Mouse (Mus musculus): Measurements from ENCODE around the gene Grik4.
A peak's percentile ranks its signal among the peaks of the same experiment; 100 is the strongest.

The Grik4 gene

GRCm38 (mm10) chr9:42898091-42898591 lies 46.2 kb downstream of the Grik4 start:
- DNase-seq (ENCODE audit: low spot score): no peak

- peak; percentile 9 for DNase-seq (ENCODE audit: low spot score)
Measured at GRCm38 (mm10) chr9:42897361-42898051, 46.8 kb downstream of the Grik4 start.

DNA sequence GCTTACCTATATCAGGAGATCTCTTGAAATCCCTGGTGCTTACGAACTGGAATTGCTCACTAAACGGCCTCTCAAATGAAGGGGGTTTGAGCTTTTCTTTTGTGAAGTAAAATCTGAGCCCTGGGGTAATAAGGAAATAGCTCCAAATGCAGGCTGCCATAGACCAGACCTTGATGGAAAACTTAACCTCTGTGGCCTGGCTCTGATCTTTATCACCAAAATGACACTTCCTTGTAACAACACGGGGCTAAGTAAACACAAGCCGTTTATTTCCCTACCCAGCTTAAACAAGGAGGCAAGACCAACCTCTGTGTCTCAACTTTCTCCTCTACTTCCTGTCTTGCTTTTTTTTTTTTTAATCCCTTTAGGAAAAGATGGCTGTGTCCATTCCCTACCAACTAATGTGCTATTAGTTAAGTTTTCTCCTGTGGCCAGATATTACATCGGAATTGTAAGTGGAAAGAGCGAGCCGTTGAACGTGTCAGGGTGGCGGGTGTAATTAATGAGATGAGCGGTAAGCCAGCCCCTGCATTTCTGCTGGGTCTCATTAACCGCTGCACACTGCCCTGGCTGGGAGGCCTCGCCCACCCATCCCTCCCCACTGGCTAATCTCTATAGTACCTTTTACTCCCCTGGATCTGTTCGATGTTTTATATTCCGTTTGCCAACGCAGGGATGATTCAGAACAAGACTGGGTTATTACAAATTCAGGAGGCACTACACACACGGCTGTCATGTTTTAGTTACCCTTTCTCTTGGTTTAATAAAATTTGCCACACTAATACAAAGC lies 47.7 kb downstream of the Grik4 start:
- no peak for DNase-seq (ENCODE audit: low spot score)

- DNase-seq (ENCODE audit: low spot score): no peak
Measured at GRCm38 (mm10) chr9:42892765-42893164, 51.5 kb downstream of the Grik4 start.

DNA sequence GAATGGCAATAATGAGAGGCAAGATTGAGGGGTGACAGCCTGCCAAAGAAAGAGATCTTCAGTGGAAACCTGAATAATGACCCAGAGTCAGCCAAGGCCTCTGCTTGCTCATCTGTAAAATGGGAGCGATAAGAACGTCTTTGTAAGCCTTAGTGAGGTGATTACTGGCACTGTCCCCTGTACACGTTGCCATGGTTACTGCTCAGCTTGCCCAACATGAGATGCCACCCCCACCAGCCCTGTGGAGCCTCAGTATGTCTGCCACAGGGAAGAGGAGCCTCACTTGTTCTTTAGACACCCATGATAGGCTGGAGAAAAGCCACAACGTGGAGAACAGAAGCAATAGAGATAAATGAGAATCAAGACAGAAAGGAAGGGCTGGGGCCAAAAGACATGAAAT lies 56.4 kb downstream of the Grik4 start:
- no peak for DNase-seq (ENCODE audit: low spot score)

DNA sequence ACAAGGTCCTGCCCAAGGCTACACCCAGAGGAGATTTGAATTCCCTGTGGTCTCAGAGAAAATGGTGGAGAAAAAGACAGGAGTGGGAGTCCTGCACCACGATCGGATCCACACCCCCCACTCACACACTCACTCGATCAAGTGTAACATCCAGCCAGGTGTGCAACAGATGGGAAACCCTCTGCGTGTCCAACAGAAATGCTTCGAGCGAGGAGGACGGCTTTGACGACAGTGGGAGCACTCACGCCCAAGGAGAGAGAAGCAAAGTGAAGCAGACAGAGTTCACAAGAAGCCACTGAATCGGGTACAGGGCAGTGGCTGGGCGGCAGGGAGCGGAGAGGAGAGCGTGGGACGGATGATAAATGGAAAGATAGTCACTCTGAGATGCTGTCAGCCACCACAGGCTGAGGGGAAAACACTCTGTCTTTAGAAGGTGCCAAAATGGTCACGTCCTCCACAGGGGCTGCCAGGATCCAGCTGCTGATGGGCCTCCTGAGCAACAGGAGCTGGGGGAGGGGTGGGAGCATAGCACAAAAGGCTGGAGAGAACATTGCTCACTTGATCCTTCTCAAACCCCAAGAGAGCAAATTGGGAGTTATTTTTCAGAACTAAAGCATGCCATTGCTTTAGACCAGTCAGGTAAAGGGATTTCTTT lies 58.1 kb downstream of the Grik4 start:
- DNase-seq (ENCODE audit: low spot score): no peak

GRCm38 (mm10) chr9:42885566-42885965 lies 58.7 kb downstream of the Grik4 start:
- no peak for DNase-seq (ENCODE audit: low spot score)

DNA sequence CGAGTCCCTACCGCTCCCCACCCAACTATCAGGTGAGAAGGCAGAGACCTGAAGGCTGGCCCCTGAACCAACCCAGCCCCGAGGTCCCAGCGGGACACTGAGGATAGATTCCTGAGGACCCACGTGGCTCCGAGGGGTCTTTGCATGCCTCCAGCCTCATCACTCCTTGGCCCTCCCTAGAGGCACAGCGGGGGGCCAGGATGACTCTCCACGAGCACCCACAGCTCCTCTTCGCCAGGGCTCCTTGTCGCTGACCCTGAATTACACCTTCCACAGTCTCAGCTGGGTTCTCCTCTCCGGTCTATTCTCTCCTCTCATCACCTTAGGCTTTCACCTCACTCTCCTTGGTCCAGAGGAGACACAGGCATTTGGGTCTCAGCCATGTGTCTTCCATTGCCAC lies 59.2 kb downstream of the Grik4 start:
- no peak for DNase-seq (ENCODE audit: low spot score)

DNA sequence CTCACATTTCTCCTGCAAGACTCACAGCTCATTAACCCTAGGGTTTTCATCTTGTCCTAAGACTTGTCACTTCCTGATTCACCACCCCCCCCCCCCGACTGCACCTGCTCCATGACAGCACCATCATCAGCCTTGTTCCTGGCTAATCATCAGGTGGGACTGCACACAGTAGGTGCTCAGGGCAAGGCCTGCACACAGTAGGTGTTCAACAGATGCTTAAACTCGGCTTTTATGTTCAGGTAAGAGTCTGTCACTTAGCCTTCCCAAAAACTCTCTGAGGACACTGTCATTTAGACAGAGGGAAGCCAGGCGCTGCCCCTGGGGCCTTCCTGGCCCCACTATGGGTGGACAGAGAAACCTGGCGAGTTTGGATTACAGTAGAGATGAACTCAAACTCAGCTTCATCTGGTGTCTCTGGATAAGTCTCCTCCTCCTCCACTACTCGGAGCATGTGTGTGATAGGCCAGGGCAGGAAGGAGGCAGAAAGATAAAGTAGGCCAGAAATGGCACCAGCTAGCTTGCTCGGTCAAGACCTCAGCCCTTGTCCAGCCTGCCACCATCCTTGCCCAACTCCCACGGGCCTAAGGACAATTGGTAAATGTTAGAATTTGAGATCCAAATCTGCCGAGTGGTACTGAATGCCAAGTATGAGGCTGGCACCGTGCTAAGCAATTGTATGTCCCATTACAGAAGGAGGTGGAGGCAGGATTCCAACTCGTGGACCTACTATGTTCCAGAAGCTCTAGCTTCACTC lies 61.1 kb downstream of the Grik4 start:
- no peak for DNase-seq (ENCODE audit: low spot score)

DNA sequence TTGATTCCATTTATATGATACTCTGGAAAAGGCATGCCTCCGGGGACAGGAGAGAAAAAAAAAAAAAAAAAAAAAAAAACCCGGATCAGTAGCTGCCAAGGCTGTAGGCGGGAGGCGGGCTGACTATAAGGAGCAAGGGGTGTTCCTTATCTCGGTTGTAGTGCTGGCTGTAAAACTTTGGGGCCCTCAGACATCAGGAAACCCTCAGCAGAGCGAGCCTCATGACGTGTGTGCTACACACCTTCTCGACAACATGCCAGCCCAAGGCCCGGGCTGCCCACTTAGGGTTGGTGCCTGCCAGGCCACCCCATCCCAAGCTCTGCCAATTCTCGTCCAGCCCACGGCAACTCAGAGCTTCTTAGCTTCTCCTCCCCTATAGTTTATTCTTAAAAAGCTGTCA lies 62.0 kb downstream of the Grik4 start:
- no peak for DNase-seq (ENCODE audit: low spot score)

DNA sequence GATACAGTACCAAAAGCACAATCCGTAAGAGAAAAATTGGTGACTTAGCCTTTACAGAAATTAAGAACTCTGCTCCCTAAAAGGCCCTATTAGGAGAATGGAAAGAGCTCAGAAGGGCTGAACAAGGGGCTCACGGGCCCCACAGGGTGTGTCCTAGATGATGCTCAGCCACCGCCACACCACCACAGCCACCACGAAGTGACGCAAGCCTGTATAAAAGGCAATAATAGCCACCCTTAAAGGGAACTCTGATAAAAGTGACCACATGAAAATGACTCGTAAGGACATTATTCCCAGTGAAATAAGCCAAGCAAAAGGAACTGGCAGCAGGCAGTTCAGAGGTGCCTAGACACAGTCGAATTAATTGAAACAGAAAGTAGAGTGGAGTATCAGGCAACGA lies 63.3 kb downstream of the Grik4 start:
- DNase-seq (ENCODE audit: low spot score): no peak

DNA sequence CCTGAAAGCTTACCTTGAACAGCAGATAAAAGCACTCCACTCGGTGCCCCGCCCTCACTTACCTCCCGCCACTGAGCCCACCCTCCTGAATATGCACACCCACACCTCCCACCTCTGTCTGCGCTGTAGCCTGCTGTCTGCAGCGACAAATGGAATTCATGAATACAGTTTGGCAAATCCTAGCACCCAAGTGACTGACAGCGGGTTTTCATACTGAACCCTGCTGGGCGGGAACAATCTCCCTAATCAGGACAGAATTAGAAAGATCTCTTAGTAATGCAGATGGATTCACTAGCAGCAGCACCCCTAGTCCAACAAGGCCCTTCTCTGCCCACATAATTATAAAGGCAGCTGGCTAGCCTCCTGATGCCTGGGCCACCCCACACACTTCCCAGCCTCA lies 65.9 kb downstream of the Grik4 start:
- DNase-seq (ENCODE audit: low spot score): no peak

DNA sequence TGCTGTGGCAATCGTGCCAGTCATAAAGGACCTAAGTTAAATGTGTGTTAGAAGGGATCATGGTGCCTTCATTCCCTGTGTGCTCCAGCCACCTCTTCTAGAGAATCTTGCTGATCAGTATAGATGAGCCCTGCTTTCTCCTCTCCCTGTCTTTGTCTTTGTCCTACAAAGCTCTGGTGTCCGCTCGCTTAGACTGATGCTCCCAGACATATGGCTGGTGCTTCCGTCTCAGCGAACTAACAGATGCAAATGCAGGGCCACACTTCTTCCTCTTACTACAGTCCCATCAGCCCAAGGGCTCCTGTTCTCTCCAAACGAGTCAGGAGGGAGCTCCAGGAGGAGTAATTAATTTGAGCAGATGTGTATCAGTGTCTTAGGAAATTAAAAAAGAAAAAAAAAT lies 71.4 kb downstream of the Grik4 start:
- DNase-seq (ENCODE audit: low spot score): no peak

- peak; percentile 24 for DNase-seq (ENCODE audit: low spot score)
Measured at GRCm38 (mm10) chr9:42871681-42872080, 72.6 kb downstream of the Grik4 start.

GRCm38 (mm10) chr9:42870257-42870656 lies 74.0 kb downstream of the Grik4 start:
- DNase-seq (ENCODE audit: low spot score): no peak

DNA sequence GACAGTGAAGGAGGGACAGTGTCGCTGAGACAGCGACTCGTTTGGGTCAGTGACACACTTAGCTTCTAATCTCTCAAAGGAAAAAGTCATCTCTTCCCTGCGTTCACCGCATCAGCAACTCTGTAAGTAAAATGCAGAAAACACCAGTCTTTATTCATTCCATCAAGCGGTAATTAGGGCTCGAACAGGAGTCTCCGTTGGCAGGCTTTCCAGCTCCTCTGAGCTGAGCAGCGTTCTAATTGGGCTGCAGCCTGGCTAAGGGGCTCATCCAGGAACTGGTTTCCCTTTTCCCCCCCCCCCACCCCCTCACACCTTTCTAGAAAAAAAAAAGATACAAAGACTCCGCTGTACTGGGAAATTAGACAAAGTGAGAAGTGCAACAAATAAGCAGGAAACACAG lies 75.8 kb downstream of the Grik4 start:
- no peak for DNase-seq (ENCODE audit: low spot score)

DNA sequence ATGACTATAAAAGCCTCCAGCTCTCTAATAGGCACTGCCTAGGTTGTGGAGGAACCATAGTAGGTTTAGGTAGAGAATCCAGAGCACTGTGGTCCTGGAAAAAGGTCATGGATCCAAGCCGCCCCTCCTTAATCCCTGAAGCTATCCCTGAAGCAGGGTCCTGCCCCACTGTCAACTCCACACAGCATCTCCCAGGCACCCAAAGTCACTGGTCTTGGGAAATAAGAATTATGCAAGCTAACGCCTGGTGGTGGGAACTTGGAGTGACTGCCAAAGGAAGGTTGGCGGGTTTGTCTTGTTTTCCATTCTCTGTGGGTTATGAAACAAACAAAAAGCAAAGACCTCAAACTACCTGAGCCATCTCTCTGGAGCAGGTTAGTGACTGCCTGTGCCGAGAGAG lies 77.6 kb downstream of the Grik4 start:
- no peak for DNase-seq (ENCODE audit: low spot score)

GRCm38 (mm10) chr9:42865036-42865829 lies 79.1 kb downstream of the Grik4 start:
- DNase-seq (ENCODE audit: low spot score): no peak

DNA sequence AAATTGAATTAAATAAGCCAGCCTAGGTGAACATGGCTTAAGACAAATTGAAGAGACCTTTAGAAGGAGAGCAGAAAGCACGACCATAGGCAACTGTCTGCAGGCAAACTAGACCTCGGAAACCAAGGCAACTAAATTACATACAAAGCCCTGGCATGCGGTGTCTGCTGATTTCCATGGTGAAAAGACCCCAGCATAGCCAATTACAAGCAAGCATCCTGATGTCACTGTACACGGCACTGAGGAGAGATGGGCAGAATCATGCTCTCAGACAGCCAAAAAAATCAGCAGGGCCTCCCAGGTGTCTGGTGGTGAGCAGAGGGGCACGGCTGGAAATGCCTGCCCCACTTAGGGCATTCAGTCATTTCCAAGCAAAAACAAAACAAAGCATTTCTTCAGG lies 80.9 kb downstream of the Grik4 start:
- DNase-seq (ENCODE audit: low spot score): no peak

- DNase-seq (ENCODE audit: low spot score): no peak
Measured at GRCm38 (mm10) chr9:42861711-42862110, 82.6 kb downstream of the Grik4 start.

DNA sequence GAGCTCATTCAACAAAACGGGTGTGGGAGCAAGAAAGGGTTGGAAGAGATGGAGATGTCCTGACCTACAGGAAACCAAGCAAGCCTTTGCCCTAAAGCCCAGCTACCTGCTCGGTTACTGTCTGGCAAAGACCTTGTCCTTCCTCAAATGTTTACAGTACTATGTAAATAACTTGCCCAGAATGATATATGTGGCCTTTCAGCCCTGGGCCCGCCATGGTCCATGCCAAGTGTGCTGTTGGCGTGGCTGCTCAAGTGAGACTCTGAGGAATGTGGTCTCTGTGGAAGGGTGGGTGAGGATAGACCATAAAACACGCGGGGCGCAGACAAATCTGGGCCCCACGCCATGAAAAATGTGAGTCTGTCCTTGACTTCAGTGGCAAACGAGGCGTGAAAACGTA lies 83.1 kb downstream of the Grik4 start:
- DNase-seq (ENCODE audit: low spot score): no peak
